ENCODE assay signal across 8 mouse cellular contexts in genomic region chr8:106137218-106137905, GRCm38 (mm10). TPM values are rescaled to one million over a fixed set of nuclear protein-coding genes. Genes with fewer than 3 reads are reported as not detected.
DNase-seq lines count a peak whose midpoint lies in the region; ATAC-seq and TF ChIP-seq lines count a peak whose summit lies in the region.

No protein-coding gene starts in this region.

- H3K4me2 ChIP-seq in forebrain, embryonic 14.5 days (ENCODE audit: low read length), result peak overlapping the region; percentile 60
- H3K4me2 ChIP-seq in limb, embryonic 14.5 days (replicated peaks; ENCODE audit: low read depth, low read length, severe bottlenecking), result peak overlapping the region; percentile 93
- peak overlapping the region; percentile 75 for H3K4me2 ChIP-seq in neural tube, embryonic 13.5 days

- peak overlapping the region; percentile 93 for H3K4me3 ChIP-seq in megakaryocyte, embryonic 14.5 days (replicated peaks)
- H3K4me3 ChIP-seq in forebrain, embryonic 14.5 days (ENCODE audit: low read depth, low read length), result peak overlapping the region; percentile 38
- H3K4me3 ChIP-seq in limb, embryonic 14.5 days (replicated peaks; ENCODE audit: low read length), result peak overlapping the region; percentile 49
- H3K4me3 ChIP-seq in neural tube, embryonic 13.5 days, result peak overlapping the region; percentile 45

- H3K4me1 ChIP-seq in megakaryocyte, embryonic 14.5 days, result peaks cover 84% of the 10 kb centered on the region
- peaks cover 11% of the 10 kb centered on the region for H3K4me1 ChIP-seq in forebrain, embryonic 14.5 days (ENCODE audit: control insufficient read depth, insufficient read depth, low read length)
- peaks cover 16% of the 10 kb centered on the region for H3K4me1 ChIP-seq in limb, embryonic 14.5 days (ENCODE audit: control insufficient read depth, insufficient read depth, low read length)
- H3K4me1 ChIP-seq in neural tube, embryonic 13.5 days (replicated peaks), result peaks cover 30% of the 10 kb centered on the region

- H3K27me3 ChIP-seq in megakaryocyte, embryonic 14.5 days (replicated peaks), result peaks cover 30% of the 10 kb centered on the region
- H3K27me3 ChIP-seq in forebrain, embryonic 14.5 days (replicated peaks; ENCODE audit: control insufficient read depth, insufficient read depth, low read length), result peaks cover 54% of the 10 kb centered on the region
- peaks cover 43% of the 10 kb centered on the region for H3K27me3 ChIP-seq in limb, embryonic 14.5 days (ENCODE audit: control insufficient read depth, insufficient read depth, low read length)
- peaks cover 83% of the 10 kb centered on the region for H3K27me3 ChIP-seq in neural tube, embryonic 13.5 days

- no peak for DNase-seq in forebrain, embryonic 14.5 days (ENCODE audit: low spot score)
- no peak for DNase-seq in limb, embryonic 14.5 days (ENCODE audit: low spot score)
- no peak for DNase-seq in adrenal gland, adult 8-10 months
- DNase-seq in layer of hippocampus, postnatal 25 days (ENCODE audit: extremely low spot score in 1 of 2, low spot score in 1 of 2), result no peak
- no peak for DNase-seq in thymus, adult 18-20 months

- no peaks in the 10 kb centered on the region for H3K9me3 ChIP-seq in megakaryocyte, embryonic 14.5 days
- no peaks in the 10 kb centered on the region for H3K9me3 ChIP-seq in forebrain, embryonic 14.5 days (replicated peaks; ENCODE audit: control insufficient read depth, low read length)
- no peaks in the 10 kb centered on the region for H3K9me3 ChIP-seq in limb, embryonic 14.5 days (ENCODE audit: control insufficient read depth, low read length)
- no peaks in the 10 kb centered on the region for H3K9me3 ChIP-seq in neural tube, embryonic 13.5 days

- H3K9ac ChIP-seq in forebrain, embryonic 14.5 days (ENCODE audit: low read length), result peak overlapping the region; percentile 48; the same call in 1 of the 2 replicates
- peak overlapping the region; percentile 54 for H3K9ac ChIP-seq in limb, embryonic 14.5 days (ENCODE audit: low read depth, low read length, severe bottlenecking)
- peak overlapping the region; percentile 62 for H3K9ac ChIP-seq in neural tube, embryonic 13.5 days

- no peak for ATAC-seq in megakaryocyte, adult 5-6 weeks (ENCODE audit: poor library complexity, severe bottlenecking)
- no peak for ATAC-seq in forebrain, embryonic 14.5 days
- no peak for ATAC-seq in limb, embryonic 14.5 days (ENCODE audit: low FRiP score, low read depth)
- ATAC-seq in neural tube, embryonic 13.5 days (ENCODE audit: low read depth), result no peak

- TF ChIP-seq POLR2A in limb, embryonic 14.5 days (IDR thresholded peaks at IDR 0.05; ENCODE audit: borderline replicate concordance, extremely low read depth, insufficient read depth, insufficient read length), result no peak

- peaks cover 15% of the 10 kb centered on the region for H3K36me3 ChIP-seq in megakaryocyte, embryonic 14.5 days (replicated peaks; ENCODE audit: low read length)
- H3K36me3 ChIP-seq in forebrain, embryonic 14.5 days (ENCODE audit: control insufficient read depth, insufficient read depth, low read length), result peaks cover 4% of the 10 kb centered on the region
- peaks cover 11% of the 10 kb centered on the region for H3K36me3 ChIP-seq in limb, embryonic 14.5 days (ENCODE audit: control insufficient read depth, insufficient read depth, low read length)
- peaks cover 7% of the 10 kb centered on the region for H3K36me3 ChIP-seq in neural tube, embryonic 13.5 days

- no peak overlapping the region for H3K27ac ChIP-seq in forebrain, embryonic 14.5 days (ENCODE audit: low read depth, low read length)
- no peak overlapping the region for H3K27ac ChIP-seq in limb, embryonic 14.5 days (replicated peaks; ENCODE audit: low read depth, low read length)
- H3K27ac ChIP-seq in neural tube, embryonic 13.5 days (replicated peaks), result no peak overlapping the region

- 4% methylated on average over 22 of the region's 22 CpGs for WGBS in forebrain, embryonic 14.5 days
- WGBS in limb, embryonic 14.5 days, result 4% methylated on average over 22 of the region's 22 CpGs
- WGBS in neural tube, embryonic 13.5 days, result 2% methylated on average over 22 of the region's 22 CpGs

RNA-seq across cellular contexts. Expression of gene Esrp2, which starts 0.6 kb away (rescaled TPM):
- polyA plus RNA-seq in megakaryocyte, embryonic 14.5 days (2012; ENCODE audit: insufficient read depth, low replicate concordance), result 1.6 and 7.5 TPM in 2 replicates
- total RNA-seq in megakaryocyte, adult 5-6 weeks (2015), result not detected in 2 replicates
- total RNA-seq in megakaryocyte, adult 5-6 weeks (2017), result not detected in 2 replicates
- 0.15 TPM in 1 of 2 replicates, not detected in the other for polyA plus RNA-seq in forebrain, embryonic 14.5 days (2014; fragmentation: Nextera tagmentation; extraction: Ambion mirVana)
- polyA plus RNA-seq in limb, embryonic 14.5 days (2012; rRNA removed), result 29.5 and 34.3 TPM in 2 replicates
- polyA plus RNA-seq in limb, embryonic 14.5 days (2014; fragmentation: Nextera tagmentation; extraction: Ambion mirVana), result 38.8 and 38.9 TPM in 2 replicates
- polyA plus RNA-seq in neural tube, embryonic 13.5 days (2015; fragmentation: Nextera tagmentation; extraction: Ambion mirVana), result 0.34 and 1.3 TPM in 2 replicates
- total RNA-seq in adrenal gland, adult 8-10 months (2022), result 1 to 10 TPM; 2.7 to 5.6 (median 4.7) TPM
- total RNA-seq in layer of hippocampus, postnatal 25 days (2021), result under 1 TPM in 1 of 2 experiments, not detected in 1; 0.07 TPM

RNA-seq across cellular contexts. Expression of gene Pla2g15, which starts 12.8 kb away (rescaled TPM):
- polyA plus RNA-seq in megakaryocyte, embryonic 14.5 days (2012; ENCODE audit: insufficient read depth, low replicate concordance), result 16.9 and 32.0 TPM in 2 replicates
- 13.8 and 15.8 TPM in 2 replicates for total RNA-seq in megakaryocyte, adult 5-6 weeks (2015)
- total RNA-seq in megakaryocyte, adult 5-6 weeks (2017), result 12.9 and 15.8 TPM in 2 replicates
- polyA plus RNA-seq in forebrain, embryonic 14.5 days (2014; fragmentation: Nextera tagmentation; extraction: Ambion mirVana), result 7.8 and 7.9 TPM in 2 replicates
- 13.7 and 15.0 TPM in 2 replicates for polyA plus RNA-seq in limb, embryonic 14.5 days (2012; rRNA removed)
- polyA plus RNA-seq in limb, embryonic 14.5 days (2014; fragmentation: Nextera tagmentation; extraction: Ambion mirVana), result 6.3 and 7.8 TPM in 2 replicates
- polyA plus RNA-seq in neural tube, embryonic 13.5 days (2015; fragmentation: Nextera tagmentation; extraction: Ambion mirVana), result 18.1 and 18.8 TPM in 2 replicates
- total RNA-seq in adrenal gland, adult 8-10 months (2022), result 10 to 100 TPM; 31.7 to 39.8 (median 35.4) TPM
- total RNA-seq in layer of hippocampus, postnatal 25 days (2021), result 10 to 100 TPM; 19.4 to 23.1 TPM

RNA-seq across cellular contexts. Expression of gene Slc7a6, which starts 31.3 kb away (rescaled TPM):
- polyA plus RNA-seq in megakaryocyte, embryonic 14.5 days (2012; ENCODE audit: insufficient read depth, low replicate concordance), result 3.1 and 3.6 TPM in 2 replicates
- total RNA-seq in megakaryocyte, adult 5-6 weeks (2015), result 9.7 and 10.3 TPM in 2 replicates
- total RNA-seq in megakaryocyte, adult 5-6 weeks (2017), result 7.6 and 9.4 TPM in 2 replicates
- 78.2 and 86.3 TPM in 2 replicates for polyA plus RNA-seq in forebrain, embryonic 14.5 days (2014; fragmentation: Nextera tagmentation; extraction: Ambion mirVana)
- polyA plus RNA-seq in limb, embryonic 14.5 days (2012; rRNA removed), result 42.1 and 57.6 TPM in 2 replicates
- polyA plus RNA-seq in limb, embryonic 14.5 days (2014; fragmentation: Nextera tagmentation; extraction: Ambion mirVana), result 55.7 and 73.1 TPM in 2 replicates
- polyA plus RNA-seq in neural tube, embryonic 13.5 days (2015; fragmentation: Nextera tagmentation; extraction: Ambion mirVana), result 67.3 and 72.5 TPM in 2 replicates
- 10 to 100 TPM; 16.9 to 22.5 (median 21.0) TPM for total RNA-seq in adrenal gland, adult 8-10 months (2022)
- 10 to 100 TPM; 19.8 to 24.9 TPM for total RNA-seq in layer of hippocampus, postnatal 25 days (2021)

Comparison
In these comparisons a context has a peak if more than half of its experiments do, and no peak if none do; other contexts are left out.
1. H3K4me3 ChIP-seq: peak in every context shown above with its lines; median percentile 93 in megakaryocyte, embryonic 14.5 days; 49 in limb, embryonic 14.5 days; 45 in neural tube, embryonic 13.5 days; 38 in forebrain, embryonic 14.5 days.